Comparison of ENCODE assay signal across 8 mouse cellular contexts in the genomic region with DNA sequence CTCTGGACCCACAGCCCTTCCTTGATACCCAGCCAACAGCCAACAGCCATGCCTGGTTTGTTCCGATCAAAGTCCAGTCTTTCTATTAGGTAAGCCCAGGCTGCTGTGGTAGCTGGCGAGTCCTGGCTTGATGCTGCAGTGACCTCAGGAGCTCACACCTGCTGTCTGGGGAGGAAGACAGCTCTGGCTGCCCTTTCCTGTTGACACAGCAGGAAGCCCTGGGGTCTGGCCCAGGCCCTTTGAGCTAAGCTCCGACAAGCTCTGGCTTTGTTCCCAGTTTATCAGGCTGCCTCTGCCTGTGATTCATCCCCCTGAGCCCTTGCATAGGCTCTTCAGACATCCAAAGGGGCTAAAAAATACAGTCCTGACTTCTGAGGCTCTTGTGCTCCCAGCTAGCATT. TPM values are rescaled to one million over a fixed set of nuclear protein-coding genes. Genes with fewer than 3 reads are reported as not detected.
A peak's percentile ranks its signal among the peaks of the same experiment; 100 is the strongest.
DNase-seq lines count a peak whose midpoint lies in the region; ATAC-seq and TF ChIP-seq lines count a peak whose summit lies in the region.

No protein-coding gene starts in this region.

- H3K9ac ChIP-seq in hindbrain, embryonic 16.5 days (ENCODE audit: low read depth, low read length) = no peak overlapping the region
- H3K9ac ChIP-seq in liver, embryonic 12.5 days = no peak overlapping the region
- H3K9ac ChIP-seq in stomach, postnatal 0 days (ENCODE audit: low read length) = no peak overlapping the region

- no peaks in the 10 kb centered on the region for H3K36me3 ChIP-seq in embryonic facial prominence, embryonic 10.5 days (replicated peaks)
- H3K36me3 ChIP-seq in hindbrain, embryonic 16.5 days (ENCODE audit: control insufficient read depth, insufficient read depth, low read length) = no peaks in the 10 kb centered on the region
- H3K36me3 ChIP-seq in liver, embryonic 12.5 days = no peaks in the 10 kb centered on the region
- H3K36me3 ChIP-seq in stomach, postnatal 0 days (ENCODE audit: control insufficient read depth, insufficient read depth, low read length) = no peaks in the 10 kb centered on the region

- H3K27ac ChIP-seq in embryonic facial prominence, embryonic 10.5 days (replicated peaks) = peak overlapping the region; percentile 44
- no peak overlapping the region for H3K27ac ChIP-seq in hindbrain, embryonic 16.5 days (ENCODE audit: low read depth, low read length)
- H3K27ac ChIP-seq in liver, embryonic 12.5 days = peak overlapping the region; percentile 58
- peak overlapping the region; percentile 58; the same call in 1 of the 2 replicates for H3K27ac ChIP-seq in stomach, postnatal 0 days (replicated peaks)

- H3K4me3 ChIP-seq in embryonic facial prominence, embryonic 10.5 days = no peak overlapping the region
- H3K4me3 ChIP-seq in hindbrain, embryonic 16.5 days (ENCODE audit: low read length) = no peak overlapping the region
- no peak overlapping the region for H3K4me3 ChIP-seq in liver, embryonic 12.5 days
- H3K4me3 ChIP-seq in stomach, postnatal 0 days (ENCODE audit: low read depth, low read length) = no peak overlapping the region

- no peak overlapping the region for H3K4me2 ChIP-seq in hindbrain, embryonic 16.5 days (ENCODE audit: low read length)
- H3K4me2 ChIP-seq in liver, embryonic 12.5 days = no peak overlapping the region
- no peak overlapping the region for H3K4me2 ChIP-seq in stomach, postnatal 0 days (replicated peaks; ENCODE audit: low read depth)

- no peak for TF ChIP-seq EP300 in stomach, postnatal 0 days (optimal IDR thresholded peaks at IDR 0.05)

- ATAC-seq in hindbrain, embryonic 16.5 days = peak; percentile 68
- peak; percentile 71 for ATAC-seq in liver, embryonic 12.5 days
- ATAC-seq in stomach, postnatal 0 days (ENCODE audit: low FRiP score, low TSS enrichment) = peak; percentile 89

- peaks cover 25% of the 10 kb centered on the region for H3K4me1 ChIP-seq in embryonic facial prominence, embryonic 10.5 days
- no peaks in the 10 kb centered on the region; the same call in 1 of the 2 replicates for H3K4me1 ChIP-seq in hindbrain, embryonic 16.5 days (ENCODE audit: control insufficient read depth, insufficient read depth, low read depth, low read length)
- peaks cover 17% of the 10 kb centered on the region; the same call in 1 of the 2 replicates for H3K4me1 ChIP-seq in liver, embryonic 12.5 days
- no peaks in the 10 kb centered on the region; the same call in 1 of the 2 replicates for H3K4me1 ChIP-seq in stomach, postnatal 0 days (replicated peaks; ENCODE audit: control insufficient read depth, insufficient read depth)

- H3K9me3 ChIP-seq in embryonic facial prominence, embryonic 10.5 days = no peaks in the 10 kb centered on the region
- H3K9me3 ChIP-seq in hindbrain, embryonic 16.5 days (ENCODE audit: control insufficient read depth, low read length) = no peaks in the 10 kb centered on the region
- no peaks in the 10 kb centered on the region for H3K9me3 ChIP-seq in liver, embryonic 12.5 days (replicated peaks)
- H3K9me3 ChIP-seq in stomach, postnatal 0 days (ENCODE audit: control insufficient read depth, low read length) = no peaks in the 10 kb centered on the region

- TF ChIP-seq CTCF in stomach, postnatal 0 days (IDR thresholded peaks at IDR 0.05; ENCODE audit: low read depth) = no peak

- WGBS in embryonic facial prominence, embryonic 10.5 days = 30% methylated on average over 3 of the region's 3 CpGs
- 28% methylated on average over 3 of the region's 3 CpGs for WGBS in hindbrain, embryonic 16.5 days
- 37% methylated on average over 3 of the region's 3 CpGs for WGBS in liver, embryonic 12.5 days (ENCODE audit: insufficient replicate concordance)
- 18% methylated on average over 3 of the region's 3 CpGs for WGBS in stomach, postnatal 0 days

- H3K27me3 ChIP-seq in embryonic facial prominence, embryonic 10.5 days (replicated peaks; ENCODE audit: low read depth, poor library complexity, severe bottlenecking) = peaks cover 3% of the 10 kb centered on the region; the same call in 1 of the 2 replicates
- no peaks in the 10 kb centered on the region for H3K27me3 ChIP-seq in hindbrain, embryonic 16.5 days (replicated peaks; ENCODE audit: control insufficient read depth, insufficient read depth, low read length)
- H3K27me3 ChIP-seq in liver, embryonic 12.5 days (replicated peaks) = peaks cover 5% of the 10 kb centered on the region; the same call in 1 of the 2 replicates
- H3K27me3 ChIP-seq in stomach, postnatal 0 days (ENCODE audit: control insufficient read depth, insufficient read depth, low read length) = no peaks in the 10 kb centered on the region

- DNase-seq in urinary bladder, postnatal 14 days (ENCODE audit: low spot score) = peak; percentile 70
- no peak for DNase-seq in urinary bladder, postnatal 10 days (ENCODE audit: low spot score)
- peak; percentile 46 for DNase-seq in embryonic facial prominence, embryonic 10.5 days (ENCODE audit: low spot score)
- DNase-seq in stomach, postnatal 0 days (ENCODE audit: low spot score) = peak; percentile 74
- DNase-seq in spleen, adult 18-20 months = no peak
- DNase-seq in ovary, postnatal 10 days (ENCODE audit: low spot score) = no peak

RNA-seq across cellular contexts. Expression of gene Klhl36, which starts 23.5 kb away (rescaled TPM):
- polyA plus RNA-seq in embryonic facial prominence, embryonic 10.5 days (2016; fragmentation: Nextera tagmentation; extraction: Ambion mirVana) = 10.4 and 11.3 TPM in 2 replicates
- 20.3 and 20.5 TPM in 2 replicates for polyA plus RNA-seq in hindbrain, embryonic 16.5 days (2015; fragmentation: Nextera tagmentation; extraction: Ambion mirVana)
- 7.0 and 7.7 TPM in 2 replicates for polyA plus RNA-seq in liver, embryonic 12.5 days (2016; fragmentation: Nextera tagmentation; extraction: Ambion mirVana)
- polyA plus RNA-seq in stomach, postnatal 0 days (2015; fragmentation: Nextera tagmentation; extraction: Ambion mirVana) = 9.0 and 10.0 TPM in 2 replicates

RNA-seq across cellular contexts. Expression of gene Usp10, which starts 24.5 kb away (rescaled TPM):
- polyA plus RNA-seq in embryonic facial prominence, embryonic 10.5 days (2016; fragmentation: Nextera tagmentation; extraction: Ambion mirVana) = 234 and 241 TPM in 2 replicates
- 120 and 152 TPM in 2 replicates for polyA plus RNA-seq in hindbrain, embryonic 16.5 days (2015; fragmentation: Nextera tagmentation; extraction: Ambion mirVana)
- 124 and 136 TPM in 2 replicates for polyA plus RNA-seq in liver, embryonic 12.5 days (2016; fragmentation: Nextera tagmentation; extraction: Ambion mirVana)
- polyA plus RNA-seq in stomach, postnatal 0 days (2015; fragmentation: Nextera tagmentation; extraction: Ambion mirVana) = 54.5 and 57.2 TPM in 2 replicates

RNA-seq across cellular contexts. Expression of gene Gm20388, which starts 25.0 kb away (rescaled TPM):
- polyA plus RNA-seq in embryonic facial prominence, embryonic 10.5 days (2016; fragmentation: Nextera tagmentation; extraction: Ambion mirVana) = 1.1 and 3.6 TPM in 2 replicates
- 9.8 and 12.4 TPM in 2 replicates for polyA plus RNA-seq in hindbrain, embryonic 16.5 days (2015; fragmentation: Nextera tagmentation; extraction: Ambion mirVana)
- polyA plus RNA-seq in liver, embryonic 12.5 days (2016; fragmentation: Nextera tagmentation; extraction: Ambion mirVana) = not detected in 2 replicates
- polyA plus RNA-seq in stomach, postnatal 0 days (2015; fragmentation: Nextera tagmentation; extraction: Ambion mirVana) = not detected in 2 replicates

RNA-seq across cellular contexts. Expression of gene Cotl1, which starts 45.3 kb away (rescaled TPM):
- 137 and 149 TPM in 2 replicates for polyA plus RNA-seq in embryonic facial prominence, embryonic 10.5 days (2016; fragmentation: Nextera tagmentation; extraction: Ambion mirVana)
- polyA plus RNA-seq in hindbrain, embryonic 16.5 days (2015; fragmentation: Nextera tagmentation; extraction: Ambion mirVana) = 112 and 127 TPM in 2 replicates
- polyA plus RNA-seq in liver, embryonic 12.5 days (2016; fragmentation: Nextera tagmentation; extraction: Ambion mirVana) = 46.5 and 49.5 TPM in 2 replicates
- 100 and 106 TPM in 2 replicates for polyA plus RNA-seq in stomach, postnatal 0 days (2015; fragmentation: Nextera tagmentation; extraction: Ambion mirVana)

Comparison
In these comparisons a context has a peak if more than half of its experiments do, and no peak if none do; other contexts are left out.
1. DNase-seq: peak in urinary bladder, postnatal 14 days (single experiment), embryonic facial prominence, embryonic 10.5 days (single experiment) and stomach, postnatal 0 days (single experiment); none in urinary bladder, postnatal 10 days (single experiment), spleen, adult 18-20 months (0 of 2) and ovary, postnatal 10 days (single experiment).
2. Peak in every context shown above with its lines, with median percentiles within 50 percentile points of each other: ATAC-seq.